7 mouse cellular contexts compared by ENCODE assay signal in genomic region chr10:43172554-43172953, GRCm38 (mm10). TPM values are rescaled to one million over a fixed set of nuclear protein-coding genes. Genes with fewer than 3 reads are reported as not detected.
DNase-seq lines count a peak whose midpoint lies in the region; ATAC-seq and TF ChIP-seq lines count a peak whose summit lies in the region.

No protein-coding gene starts in this region.

- no peak overlapping the region for H3K9ac ChIP-seq in lung, embryonic 16.5 days (ENCODE audit: low read length)
- peak overlapping the region; percentile 59 for H3K9ac ChIP-seq in heart, postnatal 0 days (replicated peaks; ENCODE audit: low read depth, low read length)
- no peak overlapping the region for H3K9ac ChIP-seq in liver, embryonic 16.5 days (ENCODE audit: low read depth, low read length)

- H3K4me2 ChIP-seq in lung, embryonic 16.5 days (ENCODE audit: low read depth, low read length): peak overlapping the region; percentile 99
- peak overlapping the region; percentile 98 for H3K4me2 ChIP-seq in heart, postnatal 0 days (ENCODE audit: low read depth, low read length)
- H3K4me2 ChIP-seq in liver, embryonic 16.5 days (ENCODE audit: low read depth, low read length): peak overlapping the region; percentile 74; the same call in 1 of the 2 replicates

- TF ChIP-seq CTCF in heart, postnatal 0 days (IDR thresholded peaks at IDR 0.05; ENCODE audit: low read depth): no peak

- WGBS in lung, embryonic 16.5 days: 6% methylated on average over 8 of the region's 8 CpGs
- WGBS in heart, postnatal 0 days: 14% methylated on average over 8 of the region's 8 CpGs
- WGBS in liver, embryonic 16.5 days (ENCODE audit: insufficient replicate concordance): 7% methylated on average over 8 of the region's 8 CpGs

- H3K4me3 ChIP-seq in lung, embryonic 16.5 days (ENCODE audit: low read length): peak overlapping the region; percentile 74
- peak overlapping the region; percentile 75 for H3K4me3 ChIP-seq in heart, postnatal 0 days (ENCODE audit: low read depth, low read length)
- H3K4me3 ChIP-seq in liver, embryonic 16.5 days (ENCODE audit: low read depth, low read length): no peak overlapping the region

- H3K27ac ChIP-seq in lung, embryonic 16.5 days (ENCODE audit: low read length): no peak overlapping the region
- H3K27ac ChIP-seq in heart, postnatal 0 days (ENCODE audit: low read depth): peak overlapping the region; percentile 6; the same call in 1 of the 2 replicates
- H3K27ac ChIP-seq in liver, embryonic 16.5 days (ENCODE audit: low read length): no peak overlapping the region

- H3K9me3 ChIP-seq in lung, embryonic 16.5 days (ENCODE audit: control insufficient read depth, low read length): no peaks in the 10 kb centered on the region
- H3K9me3 ChIP-seq in heart, postnatal 0 days (replicated peaks; ENCODE audit: control insufficient read depth, low read length): no peaks in the 10 kb centered on the region
- H3K9me3 ChIP-seq in liver, embryonic 16.5 days (replicated peaks; ENCODE audit: control insufficient read depth, low read length): no peaks in the 10 kb centered on the region

- ATAC-seq in lung, embryonic 16.5 days (ENCODE audit: low read depth): no peak
- ATAC-seq in heart, postnatal 0 days (ENCODE audit: insufficient read depth, low read depth): no peak
- no peak for ATAC-seq in liver, embryonic 16.5 days (ENCODE audit: low read depth)

- H3K4me1 ChIP-seq in lung, embryonic 16.5 days (replicated peaks; ENCODE audit: control insufficient read depth, insufficient read depth, low read length): peaks cover 14% of the 10 kb centered on the region
- H3K4me1 ChIP-seq in heart, postnatal 0 days (ENCODE audit: control insufficient read depth, insufficient read depth): no peaks in the 10 kb centered on the region
- no peaks in the 10 kb centered on the region for H3K4me1 ChIP-seq in liver, embryonic 16.5 days (ENCODE audit: control insufficient read depth, low read depth, low read length)

- H3K36me3 ChIP-seq in lung, embryonic 16.5 days (ENCODE audit: control insufficient read depth, insufficient read depth, low read length): no peaks in the 10 kb centered on the region
- H3K36me3 ChIP-seq in heart, postnatal 0 days (replicated peaks; ENCODE audit: control insufficient read depth, insufficient read depth, low read length): no peaks in the 10 kb centered on the region
- no peaks in the 10 kb centered on the region for H3K36me3 ChIP-seq in liver, embryonic 16.5 days (ENCODE audit: control insufficient read depth, insufficient read depth)

- no peak for TF ChIP-seq EP300 in heart, postnatal 0 days (IDR thresholded peaks at IDR 0.05; ENCODE audit: low read depth)

- no peak for DNase-seq in lung, postnatal 36 days
- DNase-seq in heart, postnatal 0 days (ENCODE audit: low spot score): no peak
- no peak for DNase-seq in right cerebral cortex, adult 18-20 months
- DNase-seq in layer of hippocampus, postnatal 36 days: no peak
- no peak for DNase-seq in layer of hippocampus, postnatal 14 days (ENCODE audit: low spot score in 2 of 2)

- peaks cover 56% of the 10 kb centered on the region for H3K27me3 ChIP-seq in lung, embryonic 16.5 days (ENCODE audit: control insufficient read depth, insufficient read depth, low read depth, low read length)
- H3K27me3 ChIP-seq in heart, postnatal 0 days (ENCODE audit: control insufficient read depth, insufficient read depth, low read length): 0 out of 2 replicates have a peak, but pooled peaks cover 4% of the 10 kb centered on the region
- peaks cover 69% of the 10 kb centered on the region for H3K27me3 ChIP-seq in liver, embryonic 16.5 days (ENCODE audit: control insufficient read depth, insufficient read depth, low read depth, low read length)

RNA-seq across cellular contexts. Expression of gene Sobp, which starts 1.8 kb away (rescaled TPM):
- 0.29 and 0.31 TPM in 2 replicates for polyA plus RNA-seq in lung, embryonic 16.5 days (2015; fragmentation: Nextera tagmentation; extraction: Ambion mirVana)
- total RNA-seq in heart, postnatal 0 days (2014; rRNA removed; ENCODE audit: low replicate concordance): 2.6 and 3.9 TPM in 2 replicates
- polyA plus RNA-seq in heart, postnatal 0 days (2015; fragmentation: Nextera tagmentation; extraction: Ambion mirVana): 2.5 and 3.0 TPM in 2 replicates
- 0.02 TPM in 2 replicates for polyA plus RNA-seq in liver, embryonic 16.5 days (2015; fragmentation: Nextera tagmentation; extraction: Ambion mirVana)
- 10 to 100 TPM; 83.0 to 84.4 TPM for total RNA-seq in layer of hippocampus, postnatal 36 days (2021)
- total RNA-seq in layer of hippocampus, postnatal 14 days (2021): 10 to 100 TPM; 80.1 to 85.0 TPM

RNA-seq across cellular contexts. Expression of gene 9030612E09Rik, which starts 1.9 kb away (rescaled TPM):
- 0.13 and 0.19 TPM in 2 replicates for polyA plus RNA-seq in lung, embryonic 16.5 days (2015; fragmentation: Nextera tagmentation; extraction: Ambion mirVana)
- total RNA-seq in heart, postnatal 0 days (2014; rRNA removed; ENCODE audit: low replicate concordance): 0.11 and 0.43 TPM in 2 replicates
- 1.1 and 1.2 TPM in 2 replicates for polyA plus RNA-seq in heart, postnatal 0 days (2015; fragmentation: Nextera tagmentation; extraction: Ambion mirVana)
- polyA plus RNA-seq in liver, embryonic 16.5 days (2015; fragmentation: Nextera tagmentation; extraction: Ambion mirVana): not detected in 2 replicates
- 1 to 10 TPM; 1.8 to 1.9 TPM for total RNA-seq in layer of hippocampus, postnatal 36 days (2021)
- total RNA-seq in layer of hippocampus, postnatal 14 days (2021): 1 to 10 TPM; 1.4 to 2.2 TPM

RNA-seq across cellular contexts. Expression of gene Pdss2, which starts 48.7 kb away (rescaled TPM):
- polyA plus RNA-seq in lung, embryonic 16.5 days (2015; fragmentation: Nextera tagmentation; extraction: Ambion mirVana): 9.7 and 10.0 TPM in 2 replicates
- 15.0 and 28.9 TPM in 2 replicates for total RNA-seq in heart, postnatal 0 days (2014; rRNA removed; ENCODE audit: low replicate concordance)
- polyA plus RNA-seq in heart, postnatal 0 days (2015; fragmentation: Nextera tagmentation; extraction: Ambion mirVana): 14.1 and 14.7 TPM in 2 replicates
- polyA plus RNA-seq in liver, embryonic 16.5 days (2015; fragmentation: Nextera tagmentation; extraction: Ambion mirVana): 6.4 and 6.9 TPM in 2 replicates
- total RNA-seq in layer of hippocampus, postnatal 36 days (2021): 10 to 100 TPM; 14.0 to 19.2 TPM
- 10 to 100 TPM; 16.0 to 17.7 TPM for total RNA-seq in layer of hippocampus, postnatal 14 days (2021)

Comparison
In these comparisons a context has a peak if more than half of its experiments do, and no peak if none do; other contexts are left out.
1. RNA of gene Sobp, which starts 1.8 kb away (total RNA-seq): 80.1 to 85.0 TPM in layer of hippocampus, postnatal 14 days and 83.0 to 84.4 TPM in layer of hippocampus, postnatal 36 days; 2.6 to 3.9 TPM in heart, postnatal 0 days; every median in the first group is over 10 times any median in the second.
2. Peak in every context shown above with its lines, with median percentiles within 50 percentile points of each other: H3K4me2 ChIP-seq.